Mouse (Mus musculus): Measurements from ENCODE around the gene Ephb4. TPM values are rescaled to one million over a fixed set of nuclear protein-coding genes. Genes with fewer than 3 reads are reported as not detected.

Gene Ephb4
- total and polyA plus RNA-seq, 3 experiments, result 0.08 to 0.12 TPM; not detected in 1

GRCm38 (mm10) chr5:137351058-137351380, 1.1 kb downstream of the Ephb4 start:
- Histone ChIP-seq H3K79me2 (ENCODE audit: control insufficient read depth, insufficient read depth, low read length, poor library complexity) (no peaks in the 10 kb centered on the region), H3K36me3 (ENCODE audit: control insufficient read depth in 1 of 2, insufficient read depth in 2 of 2, low read length in 2 of 2) (no peaks in the 10 kb centered on the region; a peak in 1 of 4 replicates), H3K4me3 (ENCODE audit: control insufficient read depth in 1 of 2, insufficient read depth in 1 of 2, low read depth in 2 of 2, low read length in 2 of 2) (no peak overlapping the region), H3K9me3 (replicated peaks; ENCODE audit: insufficient read depth, low read length) (no peaks in the 10 kb centered on the region), H3K27me3 (ENCODE audit: control insufficient read depth in 1 of 2, insufficient read depth in 2 of 2, low read length in 2 of 2) (peaks cover 2 to 3% of the 10 kb centered on the region in 2 experiments; a peak in 3 of 4 replicates), H3K9ac (ENCODE audit: control insufficient read depth, low read depth, low read length, poor library complexity, severe bottlenecking) (no peak overlapping the region), H3K27ac (ENCODE audit: control insufficient read depth, low read depth, low read length) (no peak overlapping the region), H3K4me1 (ENCODE audit: control insufficient read depth in 1 of 2, insufficient read depth in 2 of 2, low read length in 2 of 2) (peaks cover 0 to 2% of the 10 kb centered on the region in 2 experiments; a peak in 2 of 4 replicates)
- TF ChIP-seq POLR2A (IDR thresholded peaks at IDR 0.05; ENCODE audit: control insufficient read depth in 1 of 2, insufficient read depth in 1 of 2, low read depth in 1 of 2, low read length in 2 of 2, poor library complexity in 1 of 2), result no peak
- DNase-seq (ENCODE audit: low read depth, low spot score), result no peak

- Histone ChIP-seq H3K27me3 (ENCODE audit: control insufficient read depth in 1 of 2, insufficient read depth in 2 of 2, low read length in 2 of 2) (peaks cover 2 to 6% of the 10 kb centered on the region in 2 experiments; a peak in 3 of 4 replicates), H3K4me3 (ENCODE audit: control insufficient read depth in 1 of 2, insufficient read depth in 1 of 2, low read depth in 2 of 2, low read length in 2 of 2) (no peak overlapping the region), H3K79me2 (ENCODE audit: control insufficient read depth, insufficient read depth, low read length, poor library complexity) (no peaks in the 10 kb centered on the region), H3K4me1 (ENCODE audit: control insufficient read depth in 1 of 2, insufficient read depth in 2 of 2, low read length in 2 of 2) (no peaks in the 10 kb centered on the region), H3K9ac (ENCODE audit: control insufficient read depth, low read depth, low read length, poor library complexity, severe bottlenecking) (no peak overlapping the region), H3K36me3 (ENCODE audit: control insufficient read depth in 1 of 2, insufficient read depth in 2 of 2, low read length in 2 of 2) (no peaks in the 10 kb centered on the region; a peak in 1 of 4 replicates), H3K27ac (ENCODE audit: control insufficient read depth, low read depth, low read length) (no peak overlapping the region), H3K9me3 (replicated peaks; ENCODE audit: insufficient read depth, low read length) (no peaks in the 10 kb centered on the region)
- no peak for TF ChIP-seq ZC3H11A (IDR thresholded peaks at IDR 0.05; ENCODE audit: low read depth, low read length)
- TF ChIP-seq ZKSCAN1 (IDR thresholded peaks at IDR 0.05; ENCODE audit: low read depth, low read length), result no peak
- no peak for TF ChIP-seq E2F4 (IDR thresholded peaks at IDR 0.05; ENCODE audit: borderline replicate concordance, low read depth, low read length)
- TF ChIP-seq MYB (IDR thresholded peaks at IDR 0.05; ENCODE audit: low read depth, low read length), result no peak
- TF ChIP-seq SIN3A (IDR thresholded peaks at IDR 0.05; ENCODE audit: low read length), result no peak
- TF ChIP-seq UBTF (IDR thresholded peaks at IDR 0.05; ENCODE audit: borderline replicate concordance, insufficient read depth, low read depth, low read length), result no peak
- no peak for TF ChIP-seq ETS1 (IDR thresholded peaks at IDR 0.05; ENCODE audit: low read depth, low read length)
- TF ChIP-seq POLR2AphosphoS2 (IDR thresholded peaks at IDR 0.05; ENCODE audit: low read length), result no peak
- DNase-seq (ENCODE audit: low read depth, low spot score), result no peak
These were observed 1.5 kb downstream of the Ephb4 start for GRCm38 (mm10) chr5:137351394-137351793.

GRCm38 (mm10) chr5:137352011-137352975, 2.4 kb downstream of the Ephb4 start:
- no peak for DNase-seq (ENCODE audit: low read depth, low spot score)
- no peaks in the 10 kb centered on the region for H3K36me3 ChIP-seq (ENCODE audit: control insufficient read depth in 1 of 2, insufficient read depth in 2 of 2, low read length in 2 of 2)
- no peak overlapping the region for H3K9ac ChIP-seq (ENCODE audit: control insufficient read depth, low read depth, low read length, poor library complexity, severe bottlenecking)
- H3K4me3 ChIP-seq (ENCODE audit: control insufficient read depth in 1 of 2, insufficient read depth in 1 of 2, low read depth in 2 of 2, low read length in 2 of 2), result no peak overlapping the region
- TF ChIP-seq MYC (IDR thresholded peaks at IDR 0.05; ENCODE audit: low read depth, low read length), result no peak
- no peak for TF ChIP-seq MAX (IDR thresholded peaks at IDR 0.05; ENCODE audit: low read length)
- no peak for TF ChIP-seq MYB (IDR thresholded peaks at IDR 0.05; ENCODE audit: low read depth, low read length)
- TF ChIP-seq EP300 (IDR thresholded peaks at IDR 0.05; ENCODE audit: low read depth in 1 of 2, low read length in 2 of 2), result no peak
- no peak for TF ChIP-seq USF2 (IDR thresholded peaks at IDR 0.05; ENCODE audit: borderline replicate concordance in 1 of 2, insufficient read depth in 1 of 2, low read depth in 1 of 2, low read length in 2 of 2)
- no peak for TF ChIP-seq NELFE (IDR thresholded peaks at IDR 0.05; ENCODE audit: low read depth, low read length)
- TF ChIP-seq GABPA (IDR thresholded peaks at IDR 0.05; ENCODE audit: low read depth, low read length), result no peak
- no peak for TF ChIP-seq ELF1 (IDR thresholded peaks at IDR 0.05; ENCODE audit: low read depth, low read length)
- TF ChIP-seq GATA1 (IDR thresholded peaks at IDR 0.05; ENCODE audit: low read depth, low read length), result no peak
- TF ChIP-seq POLR2A (IDR thresholded peaks at IDR 0.05; ENCODE audit: control insufficient read depth in 1 of 2, insufficient read depth in 1 of 2, low read depth in 1 of 2, low read length in 2 of 2, poor library complexity in 1 of 2), result no peak
- TF ChIP-seq TCF12 (IDR thresholded peaks at IDR 0.05; ENCODE audit: low read depth, low read length), result no peak
- no peak for TF ChIP-seq ZMIZ1 (IDR thresholded peaks at IDR 0.05; ENCODE audit: low read depth, low read length)
- TF ChIP-seq BHLHE40 (IDR thresholded peaks at IDR 0.05; ENCODE audit: borderline replicate concordance, low read depth, low read length), result no peak
- no peak for TF ChIP-seq KAT2A (conservative IDR thresholded peaks at IDR 0.05; ENCODE audit: low read depth, low read length)
- no peak for TF ChIP-seq HCFC1 (IDR thresholded peaks at IDR 0.05; ENCODE audit: low read depth, low read length)
- TF ChIP-seq ZKSCAN1 (IDR thresholded peaks at IDR 0.05; ENCODE audit: low read depth, low read length), result no peak
- TF ChIP-seq SIN3A (IDR thresholded peaks at IDR 0.05; ENCODE audit: low read length), result no peak
- TF ChIP-seq POLR2AphosphoS2 (IDR thresholded peaks at IDR 0.05; ENCODE audit: low read length), result no peak
- H3K9me3 ChIP-seq (replicated peaks; ENCODE audit: insufficient read depth, low read length), result no peaks in the 10 kb centered on the region
- H3K27ac ChIP-seq (ENCODE audit: control insufficient read depth, low read depth, low read length), result no peak overlapping the region
- H3K4me1 ChIP-seq (ENCODE audit: control insufficient read depth in 1 of 2, insufficient read depth in 2 of 2, low read length in 2 of 2), result no peaks in the 10 kb centered on the region
- H3K79me2 ChIP-seq (ENCODE audit: control insufficient read depth, insufficient read depth, low read length, poor library complexity), result no peaks in the 10 kb centered on the region
- peaks cover 2 to 6% of the 10 kb centered on the region in 2 experiments; a peak in 3 of 4 replicates for H3K27me3 ChIP-seq (ENCODE audit: control insufficient read depth in 1 of 2, insufficient read depth in 2 of 2, low read length in 2 of 2)

Measured in MEL (cell line).